Mouse (Mus musculus) erythroid progenitor cell, adult 5-6 weeks (primary cell): Measurements from ENCODE around the gene Copb2. TPM values are rescaled to one million over a fixed set of nuclear protein-coding genes. Genes with fewer than 3 reads are reported as not detected.

Source experiments
- ATAC-seq: replicated peaks from 2 replicates; pipeline ENCODE4 v1.8.0; 2016; ENCODE audit warnings: moderate number of reproducible peaks, mild to moderate bottlenecking, moderate TSS enrichment, inconsistent platforms; ENCODE audit not compliant: poor library complexity, low FRiP score, severe bottlenecking
- total RNA-seq, 2 experiments: library from RNA; stranded (forward) in 1 of 2; stranded (reverse) in 1 of 2; fragments of 150-400 nt in 1 of 2; fragments of 186-747, 209-891 nt in 1 of 2; gene quantifications; 2 replicates each; pipeline versions ENCODE4 v1.2.3 to v1.2.4; 2015 to 2017; ENCODE audit warnings: low replicate concordance in 2 of 2

Copb2 gene
- 96.9 and 122 TPM in 2 replicates for total RNA-seq (2015; ENCODE audit: low replicate concordance)
- 58.8 and 78.7 TPM in 2 replicates for total RNA-seq (2017; ENCODE audit: low replicate concordance)

DNA sequence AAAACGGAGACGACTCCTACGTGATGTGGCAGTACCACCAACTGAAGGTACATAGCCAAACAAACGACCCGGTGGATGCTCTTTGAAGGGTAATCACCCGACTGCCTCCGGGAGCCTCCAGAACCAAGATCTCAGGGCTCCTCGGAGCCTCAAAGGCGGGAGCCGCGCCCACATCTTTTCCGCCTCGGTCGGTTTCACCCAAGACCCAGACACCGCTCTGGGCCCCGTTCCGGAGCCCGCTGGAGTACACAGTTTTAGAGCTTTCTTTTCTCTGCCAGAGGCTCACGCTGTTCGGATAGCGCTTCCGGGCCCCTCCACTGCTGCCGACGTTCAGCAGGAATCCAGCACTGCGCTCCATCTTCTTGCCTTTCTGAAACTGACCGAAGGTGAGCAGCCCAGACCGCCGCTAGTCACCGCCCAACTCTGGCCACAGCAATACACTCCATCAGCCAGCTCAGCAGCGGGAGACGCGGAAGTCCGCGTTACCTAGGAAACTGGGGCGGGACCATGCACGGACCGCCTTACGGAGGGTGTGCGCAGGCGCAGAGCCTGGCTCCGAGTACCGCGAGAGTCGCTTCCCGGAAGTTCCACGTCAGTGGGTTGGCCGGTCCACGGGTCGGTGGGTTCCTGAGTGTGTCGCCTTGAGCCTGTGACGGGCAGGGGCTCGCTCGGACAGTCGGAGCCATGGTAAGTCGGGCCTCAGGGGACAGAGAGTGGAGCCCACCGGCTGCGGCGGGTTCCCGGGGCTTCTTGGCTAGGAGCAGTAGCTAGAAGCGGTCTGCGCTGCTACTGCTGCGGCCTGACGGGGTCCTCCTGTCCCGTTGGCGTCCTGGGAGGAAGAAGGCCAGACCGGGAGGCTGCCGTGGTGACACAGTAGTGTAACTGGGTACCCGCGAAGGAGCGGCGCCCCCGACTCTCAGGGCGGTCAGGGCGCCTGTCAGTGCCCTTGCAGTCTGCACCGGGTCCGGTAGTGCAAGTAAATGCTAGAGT is at the start of gene Copb2:
Gene Copb2, plus strand, starts transcription at position 585 of the 990 bp plus-strand sequence.
- ATAC-seq = peak; percentile 97

DNA sequence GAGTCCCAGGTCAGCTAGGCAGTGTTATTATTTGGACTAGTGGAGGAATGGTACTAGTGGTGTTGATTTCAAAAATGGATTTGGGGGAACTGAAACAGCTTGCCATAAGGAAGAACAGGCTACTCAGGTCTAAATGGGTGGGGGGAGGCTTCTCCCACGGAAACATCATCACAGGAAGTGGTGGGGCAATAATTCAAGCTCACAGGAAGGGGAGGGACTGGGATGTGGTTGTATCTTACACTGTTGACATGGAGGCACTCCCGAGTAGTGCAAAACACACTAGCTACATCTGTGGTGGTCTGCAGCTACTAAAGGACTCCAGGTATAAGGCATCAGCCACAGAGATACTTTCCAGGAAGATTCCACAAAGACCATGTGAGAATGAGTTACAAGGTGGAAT is 39.6 kb upstream of the Copb2 start:
- no peak for ATAC-seq

DNA sequence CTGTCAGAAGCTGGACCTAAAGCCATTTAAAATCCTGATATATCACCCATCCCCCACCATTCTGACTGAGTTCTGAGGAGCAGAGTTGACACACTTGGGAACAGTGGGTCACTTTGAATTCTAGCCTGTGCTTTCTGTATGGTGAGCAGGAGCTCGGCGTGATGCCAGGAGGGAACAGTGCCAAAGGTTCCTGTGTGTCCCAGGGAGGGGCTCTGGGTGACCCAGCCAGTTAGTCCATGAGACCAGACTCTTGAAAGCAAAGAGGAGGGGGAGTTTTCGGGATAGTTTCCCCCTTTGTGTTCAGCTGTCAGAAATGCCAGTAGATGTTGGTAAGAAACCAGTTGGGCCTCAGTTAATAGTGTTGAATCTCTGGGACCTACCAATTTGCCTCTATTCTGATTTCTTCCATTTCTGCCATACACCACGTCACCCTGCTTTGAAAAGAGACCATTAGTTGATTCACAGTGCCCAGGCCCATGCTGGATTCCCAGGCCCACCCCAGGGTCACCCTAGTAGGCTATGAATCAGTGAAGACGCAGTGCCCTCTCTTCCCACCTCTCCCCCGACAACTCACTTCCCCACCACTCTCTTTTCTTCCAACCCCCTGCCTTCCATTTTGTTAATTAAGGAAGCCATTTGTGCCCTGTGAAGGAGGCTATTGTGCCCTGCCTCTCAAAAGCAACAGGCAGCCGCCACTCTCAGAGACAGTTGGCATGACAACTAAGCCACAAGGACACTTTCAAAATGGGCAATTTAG is 38.6 kb upstream of the Copb2 start:
- ATAC-seq = no peak

DNA sequence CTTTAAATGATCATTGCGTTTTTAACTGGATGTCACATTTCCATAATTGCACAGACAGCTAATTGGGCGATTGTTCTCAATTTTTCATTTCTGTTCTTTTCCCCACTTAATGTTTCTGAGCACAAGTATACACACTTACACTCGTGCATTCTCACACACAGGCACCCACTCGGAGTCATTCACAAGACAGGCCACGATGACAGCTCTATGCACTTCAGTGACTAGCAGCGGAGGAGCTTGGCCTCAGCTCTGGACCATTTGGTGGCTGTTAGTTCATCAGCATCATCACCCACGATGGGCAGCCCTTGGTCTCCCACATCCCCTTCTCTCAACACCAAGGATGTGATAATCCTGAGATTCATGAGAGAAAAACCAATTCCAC is 38.0 kb upstream of the Copb2 start:
- no peak for ATAC-seq

DNA sequence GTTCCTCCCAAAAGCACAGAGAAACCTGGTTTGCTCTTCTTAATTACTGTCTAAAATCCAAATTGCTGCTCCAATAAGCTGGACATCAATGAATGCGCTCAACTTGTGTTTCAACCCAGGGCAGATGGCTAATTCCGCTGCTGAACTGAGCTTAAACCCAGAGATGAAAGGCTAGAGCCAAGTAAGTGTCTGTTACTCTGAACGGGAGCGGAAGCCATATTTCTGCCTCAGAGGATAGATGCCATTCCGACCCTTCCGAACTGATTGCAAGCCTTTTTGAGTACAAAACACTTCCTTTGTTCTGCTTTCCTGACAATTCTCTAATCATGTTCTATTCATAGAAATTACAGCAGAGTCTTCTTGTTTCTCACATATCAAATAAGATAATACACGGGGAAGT is 36.3 kb upstream of the Copb2 start:
- no peak for ATAC-seq

DNA sequence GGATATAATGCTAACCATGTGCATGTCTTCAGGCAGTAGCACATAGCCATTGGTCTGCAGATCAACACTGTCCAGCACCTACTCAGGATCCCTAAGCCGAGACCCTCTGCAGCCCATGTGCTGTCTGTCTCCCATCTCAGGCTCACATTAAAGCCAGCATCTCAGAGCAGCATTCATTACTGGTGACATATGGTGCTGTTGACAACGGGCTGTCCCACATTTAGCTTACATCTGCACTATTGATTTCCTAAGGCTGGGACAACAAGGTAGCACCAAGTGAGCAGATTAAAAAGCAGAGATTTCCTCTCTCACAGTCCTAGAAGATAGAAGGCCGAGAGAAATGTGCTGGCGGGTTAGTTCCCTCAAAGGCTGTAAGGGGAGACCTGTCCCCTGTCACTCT is 33.7 kb upstream of the Copb2 start:
- ATAC-seq = no peak

DNA sequence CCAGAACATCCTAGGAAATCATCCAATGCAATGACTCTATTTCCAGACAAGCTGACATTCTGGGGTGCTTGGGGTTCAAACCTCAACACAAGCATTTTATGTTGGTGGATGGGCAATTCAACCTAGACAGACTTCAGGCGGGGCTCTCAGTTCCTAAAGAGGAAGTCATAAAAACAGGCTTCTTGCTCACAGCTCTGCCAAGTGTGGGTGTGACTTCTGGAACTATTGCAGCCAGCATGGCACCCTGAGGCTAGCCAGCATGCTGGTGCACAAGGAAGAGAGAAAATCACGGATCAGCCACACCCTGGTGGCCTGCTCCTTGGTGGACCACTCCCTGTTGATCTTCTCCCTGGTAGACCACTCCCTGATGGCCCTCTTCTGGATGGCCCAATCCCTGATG is 32.5 kb upstream of the Copb2 start:
- no peak for ATAC-seq

DNA sequence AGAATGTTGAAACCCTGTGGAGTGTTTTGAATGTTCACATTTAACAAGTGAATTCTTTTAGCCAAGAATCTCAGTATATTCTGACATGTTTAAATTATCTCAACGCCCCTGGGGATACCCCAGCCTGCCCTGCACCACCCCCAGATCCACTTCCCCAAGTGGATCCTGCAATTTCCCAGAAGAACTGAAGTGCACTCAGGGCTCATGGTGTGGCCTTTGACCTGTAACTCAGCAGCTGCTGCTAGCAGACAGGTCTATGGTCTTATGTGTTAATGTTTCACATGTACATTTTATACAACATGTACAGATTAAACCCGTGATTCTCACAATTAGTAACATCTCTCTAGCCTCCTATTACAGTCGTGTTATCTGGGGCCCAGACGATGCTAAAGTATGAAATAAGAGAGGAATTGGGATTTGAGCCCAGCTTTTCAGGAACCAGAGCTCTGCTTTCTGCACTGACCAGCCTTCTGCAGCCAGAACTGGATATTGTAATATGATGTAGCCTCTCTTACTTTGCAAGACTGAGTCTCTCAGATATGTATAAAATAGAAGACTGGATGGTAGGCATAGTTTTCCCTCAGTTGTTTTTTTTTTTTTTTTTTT is 28.7 kb upstream of the Copb2 start:
- ATAC-seq = no peak

DNA sequence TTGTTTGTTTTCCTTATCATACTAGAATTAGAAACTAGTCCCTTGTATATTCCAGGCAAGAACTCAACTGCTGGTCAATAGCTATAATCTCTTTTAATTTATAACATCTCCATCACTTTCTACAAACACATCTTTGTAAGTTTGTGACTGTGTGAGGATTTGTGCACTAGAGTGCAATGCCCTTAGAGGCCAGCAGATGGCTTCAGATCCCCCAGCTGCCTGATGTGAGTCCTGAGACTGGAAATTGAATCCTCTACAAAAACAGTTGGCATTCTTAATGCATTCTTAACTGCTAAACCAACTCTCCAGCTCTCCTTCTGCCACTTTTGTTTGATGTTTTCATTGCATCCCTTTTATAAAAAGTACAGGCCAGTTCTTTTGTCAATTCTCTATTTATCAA is 27.8 kb upstream of the Copb2 start:
- no peak for ATAC-seq

DNA sequence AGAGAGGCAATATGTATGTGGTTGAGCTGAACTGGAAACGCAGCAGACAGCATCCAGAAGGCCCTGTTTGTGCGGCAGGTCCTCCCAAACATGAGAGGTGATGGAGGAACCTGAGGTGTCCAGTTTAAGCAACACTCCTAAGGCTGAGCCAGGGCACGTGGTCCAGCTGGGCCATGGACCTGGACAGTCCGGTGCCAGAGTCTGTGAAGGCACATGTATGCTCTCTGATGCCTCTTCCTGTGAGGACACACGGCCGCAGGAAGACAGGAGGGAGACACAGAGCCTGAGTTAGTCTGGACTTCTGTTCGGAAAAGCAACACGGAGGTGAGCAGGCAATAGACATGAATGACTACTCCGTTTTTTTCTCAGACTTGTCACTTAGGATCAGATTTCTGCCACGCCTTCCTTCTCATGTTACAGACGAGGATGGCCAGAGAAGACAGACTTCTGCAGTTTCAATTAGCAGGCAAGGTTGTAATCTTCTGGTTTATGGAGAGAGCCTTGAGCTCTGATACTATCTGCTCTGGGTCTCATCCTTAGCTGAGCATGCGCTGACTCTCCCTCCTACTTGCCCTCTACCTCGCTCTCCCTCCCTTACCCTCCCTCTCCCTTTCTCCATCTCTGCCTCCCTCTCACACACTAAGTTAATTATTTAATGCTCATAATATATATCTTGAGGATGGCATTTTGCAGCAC is 25.4 kb upstream of the Copb2 start:
- ATAC-seq = no peak

DNA sequence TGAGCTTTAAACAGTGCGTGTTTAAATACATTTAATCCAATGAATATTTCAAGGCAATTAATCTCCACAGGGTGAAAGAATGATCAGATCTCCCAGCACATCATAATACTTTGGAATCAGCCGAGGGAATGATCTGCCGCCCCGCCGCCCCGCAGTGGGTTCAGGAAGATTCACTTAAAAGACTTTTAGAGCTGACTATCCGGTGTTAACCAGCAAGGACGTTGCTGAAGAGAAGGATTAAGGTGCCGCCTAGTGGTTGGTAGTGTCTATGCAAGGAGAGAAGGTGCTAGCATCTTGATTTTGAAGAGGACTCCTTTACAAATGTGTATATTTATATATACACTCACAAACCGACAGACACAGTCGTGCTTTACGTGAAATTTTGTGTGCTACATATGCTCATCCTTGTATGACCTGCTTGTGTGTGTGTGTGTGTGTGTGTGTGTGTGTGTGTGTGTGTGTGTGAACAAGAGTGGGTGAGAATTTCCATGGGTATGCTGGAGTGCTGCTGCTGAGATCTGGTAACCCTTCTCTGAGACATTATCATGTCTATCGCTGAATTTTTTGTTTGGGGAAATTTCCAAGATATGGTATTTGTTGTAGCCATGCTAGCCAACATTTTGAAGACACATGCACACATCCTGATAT is 24.7 kb upstream of the Copb2 start:
- ATAC-seq = no peak

DNA sequence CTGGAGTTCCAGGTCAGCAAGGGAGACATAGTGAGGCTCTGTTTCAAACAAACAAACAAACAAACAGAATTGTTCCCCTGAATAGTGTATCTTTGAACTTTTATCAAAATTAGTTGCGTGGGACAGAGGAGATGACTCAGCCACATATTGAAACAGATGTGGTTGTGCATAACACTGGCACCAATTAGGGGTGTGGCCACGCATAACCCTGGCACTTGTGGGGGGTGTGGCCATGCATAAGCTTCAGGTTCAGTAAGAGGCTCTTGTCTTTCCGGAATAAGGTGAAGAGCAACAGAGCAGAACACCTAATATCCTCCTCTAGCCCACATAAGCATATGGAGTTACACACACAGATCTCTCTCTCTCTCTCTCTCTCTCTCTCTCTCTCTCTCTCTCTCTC is 19.5 kb upstream of the Copb2 start:
- ATAC-seq = no peak

DNA sequence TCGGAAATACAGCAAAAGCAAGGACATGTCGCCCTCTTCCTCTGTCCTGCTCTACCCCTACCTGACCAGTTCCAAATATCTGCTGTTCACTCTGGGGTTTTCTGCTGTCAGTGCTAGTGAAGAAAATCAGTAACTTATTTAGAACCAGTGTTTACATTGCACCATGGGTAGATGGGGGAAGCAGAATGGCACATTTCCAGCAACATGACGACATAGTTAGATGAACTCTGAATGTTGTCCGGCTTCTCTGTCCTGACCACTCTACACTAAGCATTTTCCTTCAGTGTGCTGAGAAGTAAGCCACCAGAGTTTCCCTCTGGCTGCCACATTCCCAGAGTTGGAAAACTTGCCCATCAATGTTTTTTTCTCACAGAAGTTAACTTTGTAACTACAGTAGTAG is 20.3 kb downstream of the Copb2 start:
- no peak for ATAC-seq

DNA sequence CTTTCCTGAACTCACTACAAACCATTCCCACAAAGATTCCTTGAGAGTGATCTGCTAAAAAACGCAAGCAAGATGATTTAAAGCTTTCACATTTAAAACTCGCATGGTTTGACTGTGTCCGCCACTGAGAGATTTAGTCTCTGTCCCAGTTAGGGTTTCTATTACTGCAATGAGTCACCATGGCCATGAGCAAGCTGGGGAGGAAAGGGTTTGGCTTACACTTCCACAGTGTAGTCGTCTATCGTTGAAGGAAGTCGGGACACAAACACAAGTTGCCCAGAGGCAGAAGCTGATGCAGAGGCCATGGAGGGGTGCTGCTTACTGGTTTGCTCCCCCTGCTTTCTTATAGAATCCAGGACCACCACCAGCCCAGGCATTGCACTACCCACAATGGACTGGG is 36.6 kb downstream of the Copb2 start:
- no peak for ATAC-seq

DNA sequence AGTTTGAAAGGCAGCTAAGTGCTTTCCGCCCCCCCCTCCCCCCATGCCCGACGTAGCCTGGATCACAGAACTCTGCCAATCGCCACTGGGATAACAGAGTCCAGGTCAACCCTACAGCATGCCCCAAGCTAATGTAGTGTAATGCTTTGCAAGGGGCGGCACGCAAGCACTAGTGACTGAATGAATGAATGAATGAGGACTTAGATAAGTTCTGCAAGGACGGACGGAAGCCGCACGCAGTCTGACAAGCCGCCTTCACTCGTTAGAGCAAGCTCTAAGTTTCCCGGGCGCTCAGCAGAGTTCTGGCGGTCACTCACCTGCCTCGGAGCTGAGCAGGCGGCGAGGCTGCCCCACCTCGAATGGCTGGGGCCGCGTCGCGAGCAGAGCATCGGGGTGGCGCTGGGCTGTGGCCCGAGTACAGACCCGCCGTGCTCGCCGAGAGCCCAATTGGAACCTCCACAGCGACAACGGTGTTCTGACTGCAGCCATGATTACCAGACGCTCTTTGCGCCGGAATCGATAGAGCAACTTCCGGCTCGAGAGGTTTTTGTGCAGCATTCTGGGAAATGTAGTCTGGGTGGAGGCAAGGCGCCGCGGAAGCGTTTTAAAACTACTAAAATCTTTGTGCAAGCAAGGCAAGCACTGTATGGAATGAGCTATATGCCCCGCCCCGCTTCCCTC is 37.8 kb downstream of the Copb2 start, which contains the start of gene Mrps22:
Gene Mrps22, minus strand, starts transcription at position 505 of the 681 bp plus-strand sequence.
- peak; percentile 93 for ATAC-seq

DNA sequence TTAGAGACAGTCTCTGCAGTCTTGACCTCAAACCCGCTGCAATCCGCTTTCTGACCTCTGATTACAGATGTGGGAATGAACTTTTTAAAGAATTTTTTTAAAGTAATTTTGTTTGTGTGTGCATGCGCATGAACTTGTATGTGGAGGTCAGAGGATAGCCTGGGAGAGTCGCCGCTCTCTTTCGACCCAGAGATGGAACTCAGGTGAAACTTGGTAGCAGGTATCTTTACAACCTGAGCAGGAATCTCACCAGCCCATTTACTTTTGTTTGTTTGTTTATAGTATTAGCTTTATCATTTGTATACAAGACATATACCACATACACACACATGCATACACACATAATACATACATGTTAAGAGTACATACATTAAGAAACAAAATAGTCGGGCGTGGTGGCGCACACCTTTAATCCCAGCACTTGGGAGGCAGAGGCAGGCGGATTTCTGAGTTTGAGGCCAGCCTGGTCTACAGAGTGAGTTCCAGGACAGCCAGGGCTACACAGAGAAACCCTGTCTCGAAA is 38.4 kb downstream of the Copb2 start:
- ATAC-seq = no peak

DNA sequence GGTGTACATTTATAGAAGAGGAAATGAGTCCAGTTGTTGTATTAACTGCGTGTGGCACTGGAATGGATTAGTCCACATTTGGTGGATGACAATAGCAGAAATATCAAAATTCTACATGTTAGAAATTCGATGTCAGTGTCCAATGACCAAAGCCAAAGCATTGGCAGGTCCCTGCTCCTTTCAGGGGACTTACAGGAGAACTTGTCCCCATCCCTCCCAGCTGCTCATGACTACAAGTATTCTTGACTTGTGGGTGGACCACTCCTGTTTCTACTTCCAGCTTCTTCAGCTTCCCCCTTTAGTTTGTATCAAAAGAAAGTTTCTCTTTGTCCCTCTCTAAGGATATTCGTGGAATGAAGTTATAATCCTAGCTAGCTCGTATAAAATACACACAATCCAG is 41.4 kb downstream of the Copb2 start:
- no peak for ATAC-seq

DNA sequence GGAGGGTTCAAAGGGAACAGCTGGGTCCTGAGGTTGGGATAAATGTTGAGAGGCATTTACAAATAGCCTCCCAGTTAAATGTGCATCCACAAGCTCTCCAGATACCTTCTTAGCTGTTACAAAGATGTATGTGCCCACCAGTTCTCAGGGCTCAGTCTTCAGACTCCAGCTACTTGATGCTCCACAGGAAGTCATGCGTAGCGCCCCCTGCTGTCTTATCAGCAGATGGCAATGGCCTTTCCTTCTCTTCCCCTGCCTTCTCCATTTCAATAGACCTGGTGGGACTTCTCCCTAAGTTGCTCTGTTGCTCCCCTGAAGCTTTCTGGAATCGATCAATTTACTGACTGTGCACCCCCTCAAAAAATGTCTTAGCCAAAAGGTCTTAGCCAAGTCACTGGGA is 65.0 kb downstream of the Copb2 start:
- ATAC-seq = no peak
